Mouse (Mus musculus) brown adipose tissue, adult 24 weeks (tissue): ENCODE measurements at regions not wholly inside any gene's neighbourhood (a gene's known extent, or its start where the extent isn't known, plus 50 kb on each side); places are given as distances from the start of the nearest gene placed in this dataset.

ENCODE experiments used
- H3K27ac ChIP-seq: fragments of 200-500 bp; replicated peaks from 2 replicates; pipeline ENCODE4 v1.5.1; 2012; ENCODE audit warnings: low read depth, mild to moderate bottlenecking, low read length
- H3K4me1 ChIP-seq: fragments of 200-500 bp; 2 replicates; pipeline ENCODE4 v1.6.1; 2012; ENCODE audit warnings: low read length, mixed read lengths; ENCODE audit not compliant: control insufficient read depth, insufficient read depth, insufficient read length
- H3K4me3 ChIP-seq: fragments of 200-500 bp; 2 replicates; pipeline ENCODE4 v1.5.1; 2012; ENCODE audit warnings: low read depth, mild to moderate bottlenecking, low read length, moderate library complexity; ENCODE audit not compliant: insufficient read depth

DNA sequence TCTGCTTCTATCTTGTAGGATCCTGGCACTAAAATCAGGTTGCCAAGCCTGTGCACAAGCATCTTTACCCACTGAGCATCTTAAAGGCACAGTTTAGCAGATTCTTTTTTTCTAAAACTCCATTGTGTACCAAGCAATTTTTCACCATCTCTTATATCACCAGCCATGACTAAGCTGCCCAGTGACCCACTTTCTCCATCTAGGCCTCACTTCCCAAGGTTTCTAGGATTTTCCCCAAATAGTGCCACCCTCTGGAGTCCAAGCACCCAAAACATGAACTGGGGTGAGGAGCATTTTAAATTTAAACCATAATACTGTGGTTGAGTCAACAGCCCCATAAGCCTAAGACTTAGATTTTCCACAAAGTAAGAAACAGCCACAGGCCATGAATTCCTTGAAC, 1013.0 kb upstream of the Lrrc6 start:
- no peak overlapping the region for H3K27ac ChIP-seq
- no peaks in the 10 kb centered on the region for H3K4me1 ChIP-seq
- H3K4me3 ChIP-seq: no peak overlapping the region

- Histone ChIP-seq H3K27ac (no peak overlapping the region), H3K4me1 (no peaks in the 10 kb centered on the region), H3K4me3 (no peak overlapping the region)
Measured at GRCm38 (mm10) chr15:67495001-67495658, 994.4 kb upstream of the Lrrc6 start.

DNA sequence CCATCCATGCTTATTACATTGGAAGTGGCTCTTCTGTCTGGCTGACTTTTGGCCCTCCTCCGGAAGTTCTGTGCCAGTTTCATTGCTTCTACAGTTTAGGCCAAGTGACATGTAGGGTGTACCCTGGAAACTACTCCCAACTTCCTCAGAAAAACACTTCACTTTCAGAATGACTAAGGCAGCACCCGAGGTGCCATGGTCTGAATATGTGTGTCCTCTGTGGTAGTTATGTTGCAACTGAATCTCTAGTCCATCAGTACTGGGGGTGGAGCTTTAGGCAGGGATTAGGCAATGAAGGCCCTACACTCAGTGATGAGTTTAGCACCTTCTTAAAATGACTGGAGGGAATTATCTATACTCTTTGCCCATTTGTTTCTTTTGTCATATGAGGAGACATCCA, 981.0 kb upstream of the Lrrc6 start:
- Histone ChIP-seq H3K27ac (no peak overlapping the region), H3K4me1 (no peaks in the 10 kb centered on the region), H3K4me3 (no peak overlapping the region)

- H3K27ac ChIP-seq: no peak overlapping the region
- H3K4me1 ChIP-seq: no peaks in the 10 kb centered on the region
- no peak overlapping the region for H3K4me3 ChIP-seq
Measured at GRCm38 (mm10) chr15:67474325-67474724, 973.6 kb upstream of the Lrrc6 start.

GRCm38 (mm10) chr15:67472979-67473378, 972.3 kb upstream of the Lrrc6 start:
- Histone ChIP-seq H3K27ac (no peak overlapping the region), H3K4me1 (no peaks in the 10 kb centered on the region), H3K4me3 (no peak overlapping the region)

- H3K4me3 ChIP-seq: no peak overlapping the region
- no peaks in the 10 kb centered on the region for H3K4me1 ChIP-seq
- no peak overlapping the region for H3K27ac ChIP-seq
Measured at GRCm38 (mm10) chr15:67471283-67471682, 970.6 kb upstream of the Lrrc6 start.

DNA sequence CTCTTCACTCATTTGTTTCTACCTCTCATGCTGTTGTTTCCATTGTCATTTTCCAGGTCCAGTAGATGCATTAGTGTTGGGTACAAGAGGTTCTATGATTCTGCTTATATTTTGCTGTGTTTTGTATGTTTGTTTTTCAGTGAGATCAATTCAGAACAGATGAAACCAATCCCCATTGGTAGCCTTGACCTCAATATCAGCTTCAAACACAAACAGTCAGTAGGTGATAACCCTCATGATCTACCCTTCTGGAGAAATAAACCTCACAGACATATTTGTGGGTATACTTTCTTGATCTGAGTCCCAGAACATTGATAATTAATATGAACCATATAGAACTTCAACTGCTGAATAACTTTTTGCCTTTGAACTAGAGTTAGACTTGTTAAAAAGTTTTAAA, 969.3 kb upstream of the Lrrc6 start:
- H3K4me3 ChIP-seq: no peak overlapping the region
- no peaks in the 10 kb centered on the region for H3K4me1 ChIP-seq
- no peak overlapping the region for H3K27ac ChIP-seq

GRCm38 (mm10) chr15:67467404-67468345, 967.0 kb upstream of the Lrrc6 start:
- Histone ChIP-seq H3K4me1 (no peaks in the 10 kb centered on the region), H3K27ac (no peak overlapping the region), H3K4me3 (no peak overlapping the region)

DNA sequence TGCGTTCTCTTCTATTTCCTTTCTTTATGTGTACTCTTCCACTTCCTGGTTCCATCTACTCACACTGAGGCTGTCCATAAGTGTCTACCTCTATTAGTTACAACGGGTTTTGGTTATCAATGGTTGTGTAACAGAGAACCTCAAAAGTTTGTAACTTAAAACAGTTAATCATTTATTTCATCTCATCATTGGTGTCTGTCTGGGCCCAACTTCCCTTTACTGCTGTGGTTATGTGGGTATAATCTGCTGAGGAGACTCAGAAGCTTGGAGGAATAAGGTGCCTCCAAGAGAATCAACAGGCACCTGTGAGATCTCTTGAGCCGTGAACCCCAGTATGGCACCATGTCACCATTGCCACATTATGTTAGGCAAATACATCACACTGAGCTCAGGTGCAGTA, 962.2 kb upstream of the Lrrc6 start:
- Histone ChIP-seq H3K4me3 (no peak overlapping the region), H3K4me1 (no peaks in the 10 kb centered on the region), H3K27ac (no peak overlapping the region)

DNA sequence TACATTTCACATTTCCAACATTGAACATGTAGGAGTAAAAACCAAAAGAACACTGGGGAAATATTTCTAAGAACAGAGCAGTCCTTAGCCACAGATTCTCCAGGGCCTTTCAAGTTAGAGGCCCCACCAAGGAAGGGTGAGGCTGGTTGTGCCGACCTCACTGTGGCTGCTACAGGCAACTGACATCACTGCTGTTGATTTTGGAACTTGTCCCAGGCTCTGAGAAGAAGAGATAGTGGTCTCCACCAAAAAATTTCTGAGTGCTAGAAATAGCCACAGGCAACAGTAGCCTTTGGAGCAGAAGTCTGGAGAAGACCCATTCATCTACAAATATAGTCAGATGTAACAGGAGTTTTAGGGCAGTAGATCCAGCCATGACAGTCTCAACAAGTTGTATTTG, 959.7 kb upstream of the Lrrc6 start:
- Histone ChIP-seq H3K4me1 (no peaks in the 10 kb centered on the region), H3K27ac (no peak overlapping the region), H3K4me3 (no peak overlapping the region)

GRCm38 (mm10) chr15:67434284-67434683, 933.6 kb upstream of the Lrrc6 start:
- H3K4me3 ChIP-seq: no peak overlapping the region
- no peak overlapping the region for H3K27ac ChIP-seq
- H3K4me1 ChIP-seq: no peaks in the 10 kb centered on the region

DNA sequence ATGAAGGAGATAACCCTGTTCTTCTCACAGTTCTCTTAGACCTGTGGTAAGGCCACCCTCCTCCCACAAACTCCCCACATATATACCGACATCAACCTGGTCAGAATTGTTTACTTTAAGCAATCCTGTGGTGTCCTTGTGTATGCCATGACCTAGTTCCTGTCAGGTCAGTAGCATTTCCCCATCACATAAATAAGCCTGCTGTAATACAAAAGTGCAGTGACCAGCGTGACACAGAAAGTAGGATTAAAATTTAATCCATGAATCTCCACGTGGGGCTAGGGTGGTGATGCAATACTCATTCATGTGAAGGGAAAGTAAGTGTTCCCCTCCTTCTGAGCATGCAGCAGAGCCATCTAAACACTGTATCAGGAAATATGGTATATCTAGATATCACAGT, 923.2 kb upstream of the Lrrc6 start:
- peaks cover 6% of the 10 kb centered on the region; the same call in 1 of the 2 replicates for H3K4me1 ChIP-seq
- no peak overlapping the region for H3K27ac ChIP-seq
- H3K4me3 ChIP-seq: no peak overlapping the region

DNA sequence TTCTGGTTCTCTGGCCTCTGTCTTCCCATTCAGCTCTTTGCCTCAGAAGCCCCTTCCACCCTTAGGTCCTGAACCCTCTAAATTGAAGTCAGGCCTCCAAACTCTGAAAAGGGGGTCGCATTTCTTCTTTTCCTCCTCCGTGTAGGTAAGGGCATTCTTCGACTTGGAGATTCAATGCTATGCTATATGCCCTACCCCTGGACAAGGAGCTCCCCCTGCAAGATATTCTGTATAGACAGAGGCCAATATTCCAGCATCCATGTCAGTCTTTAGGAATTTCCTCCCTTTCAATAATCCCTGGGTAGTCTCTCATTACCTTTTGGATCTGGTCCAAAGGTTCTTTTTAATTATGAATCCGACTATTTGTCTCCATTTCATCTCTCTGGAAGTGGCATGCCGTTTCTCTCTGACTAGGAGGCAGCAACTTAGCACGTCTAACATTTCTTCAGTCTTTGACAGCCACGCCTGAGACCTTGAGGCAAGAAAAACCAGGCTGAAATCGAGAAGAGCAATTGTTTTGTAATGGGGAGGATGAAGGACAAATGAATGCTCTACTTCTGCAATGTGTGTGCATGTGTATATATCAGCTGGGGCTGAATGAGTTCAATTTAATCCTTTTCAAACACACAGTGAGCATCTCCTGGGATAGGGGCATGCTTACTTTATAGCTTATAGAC, 921.7 kb upstream of the Lrrc6 start:
- H3K4me1 ChIP-seq: peaks cover 6% of the 10 kb centered on the region; the same call in 1 of the 2 replicates
- no peak overlapping the region for H3K4me3 ChIP-seq
- no peak overlapping the region for H3K27ac ChIP-seq

DNA sequence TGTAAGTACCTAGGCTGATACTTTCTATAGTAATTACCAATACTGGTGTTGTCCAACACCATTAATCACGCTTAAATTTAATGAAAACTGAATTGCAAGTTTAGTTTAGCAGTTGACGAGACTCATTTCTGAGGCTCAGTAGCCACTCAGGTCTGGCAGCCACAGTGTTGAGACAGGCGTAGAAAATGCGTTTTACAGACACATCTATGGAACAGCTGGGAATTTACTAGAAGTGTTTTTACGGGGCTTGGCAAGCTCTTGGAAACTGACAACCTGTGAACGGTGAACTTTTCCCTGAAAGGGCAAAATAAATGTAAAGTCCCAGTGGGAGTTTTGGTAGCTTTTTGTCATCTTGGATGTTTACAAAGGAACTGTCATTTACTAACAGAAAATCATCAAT, 920.1 kb upstream of the Lrrc6 start:
- H3K4me1 ChIP-seq: peaks cover 6% of the 10 kb centered on the region; the same call in 1 of the 2 replicates
- no peak overlapping the region for H3K27ac ChIP-seq
- H3K4me3 ChIP-seq: no peak overlapping the region

DNA sequence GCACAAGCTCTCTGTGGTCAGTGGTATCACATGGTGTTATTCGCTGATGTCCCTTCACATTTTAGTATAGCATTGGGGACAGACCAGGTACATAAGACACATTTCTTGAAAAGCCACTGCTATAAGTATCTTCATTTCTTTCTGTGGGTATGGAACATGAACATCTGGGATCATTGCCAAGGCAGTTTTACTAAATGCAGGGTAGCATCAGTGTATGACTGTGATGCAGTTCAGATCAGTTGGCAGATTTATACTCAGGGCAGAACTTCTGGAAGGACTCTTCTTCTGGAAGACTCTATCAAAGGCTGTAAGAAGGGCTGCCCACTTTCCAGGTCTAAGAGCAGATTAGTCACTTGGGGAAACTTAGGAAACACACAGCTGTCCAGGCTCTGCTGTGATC, 919.0 kb upstream of the Lrrc6 start:
- Histone ChIP-seq H3K4me3 (no peak overlapping the region), H3K4me1 (peaks cover 6% of the 10 kb centered on the region; the same call in 1 of the 2 replicates), H3K27ac (no peak overlapping the region)
